Mouse (Mus musculus) common myeloid progenitor, adult 5-6 weeks (primary cell): ENCODE results near the gene Bcl3. TPM values are rescaled to one million over a fixed set of nuclear protein-coding genes. Genes with fewer than 3 reads are reported as not detected.
A peak's percentile ranks its signal among the peaks of the same experiment; 100 is the strongest.

Source experiments
- ATAC-seq: replicated peaks from 2 replicates; pipeline ENCODE4 v1.8.0; 2016; ENCODE audit warnings: low read depth, mild to moderate bottlenecking, moderate TSS enrichment, inconsistent platforms; ENCODE audit not compliant: poor library complexity, severe bottlenecking
- total RNA-seq: library from RNA; stranded (forward); fragments of 200-1000, 187-1606 nt; gene quantifications from 2 replicates; pipeline ENCODE4 v1.2.3, GENCODE M21; 2017

Bcl3 gene
- total RNA-seq, 1 experiment from 2014 or later: 1.6 TPM

- no peak for ATAC-seq
These were observed 45.4 kb downstream of the Bcl3 start for GRCm38 (mm10) chr7:19777049-19777723.

DNA sequence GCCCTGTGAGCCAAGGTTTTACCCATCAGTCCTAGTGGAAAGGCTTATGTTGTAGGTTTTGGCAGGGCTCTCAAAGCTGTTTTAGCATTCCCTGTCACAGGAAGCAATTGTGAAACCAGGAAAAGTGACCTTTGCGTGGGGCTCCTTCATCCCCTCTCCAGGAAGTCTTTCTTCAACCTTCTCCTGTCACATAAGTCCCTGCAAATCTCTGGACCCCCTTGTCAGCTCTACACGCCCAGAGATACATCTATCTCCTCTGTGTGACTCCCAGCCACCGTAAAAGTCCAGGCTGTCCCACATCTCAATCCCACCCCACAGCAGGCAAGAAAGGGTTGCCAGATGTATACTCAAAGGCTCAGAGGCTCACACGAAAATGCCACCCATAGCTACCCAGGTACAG is 50.9 kb downstream of the Bcl3 start:
- no peak for ATAC-seq

DNA sequence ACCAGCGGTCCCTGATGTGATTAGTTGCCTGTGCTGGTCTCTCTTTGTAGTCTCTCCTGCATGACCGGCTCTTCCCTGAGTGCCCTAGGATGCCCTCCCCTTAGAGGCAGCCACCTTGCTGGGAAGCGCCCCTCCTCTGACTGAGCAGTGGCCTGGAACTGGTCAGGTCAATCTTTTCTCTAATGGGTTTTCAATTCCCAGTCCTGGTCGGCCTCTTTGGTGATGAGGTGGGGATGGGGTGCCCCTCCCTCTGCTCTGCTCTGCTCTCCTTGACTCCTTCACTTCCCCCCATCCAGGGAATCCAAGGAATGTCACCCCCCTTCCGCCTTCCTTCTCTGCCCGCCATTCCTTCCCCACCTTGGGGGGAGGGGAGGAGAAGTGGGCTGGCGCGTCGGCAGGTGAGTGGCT is 51.6 kb downstream of the Bcl3 start, which contains the start of gene Bcam:
Gene Bcam, minus strand, starts transcription at position 33 of the 408 bp plus-strand sequence.
- no peak for ATAC-seq

DNA sequence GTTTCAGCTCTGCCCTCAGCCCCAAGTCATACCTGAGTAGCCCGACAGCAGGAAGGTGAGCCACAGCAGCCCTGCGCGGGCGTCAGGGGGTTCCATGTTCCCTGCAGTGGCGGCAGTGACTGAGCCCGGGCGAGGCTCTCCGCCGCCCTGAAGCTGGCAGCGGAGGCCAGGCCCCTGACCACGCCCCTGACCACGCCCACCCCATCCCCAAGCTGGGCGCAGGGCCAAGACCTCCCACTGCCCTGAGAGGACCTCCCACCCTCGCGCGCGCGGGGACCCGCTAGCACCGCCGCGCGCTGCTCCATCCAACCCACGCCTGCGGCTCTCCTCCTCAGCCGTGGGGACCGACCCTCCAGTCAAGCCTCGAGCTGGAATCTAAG is 52.2 kb downstream of the Bcl3 start:
- ATAC-seq: peak; percentile 66

- ATAC-seq: peak; percentile 15
These were observed 52.9 kb downstream of the Bcl3 start for GRCm38 (mm10) chr7:19769434-19770374.

DNA sequence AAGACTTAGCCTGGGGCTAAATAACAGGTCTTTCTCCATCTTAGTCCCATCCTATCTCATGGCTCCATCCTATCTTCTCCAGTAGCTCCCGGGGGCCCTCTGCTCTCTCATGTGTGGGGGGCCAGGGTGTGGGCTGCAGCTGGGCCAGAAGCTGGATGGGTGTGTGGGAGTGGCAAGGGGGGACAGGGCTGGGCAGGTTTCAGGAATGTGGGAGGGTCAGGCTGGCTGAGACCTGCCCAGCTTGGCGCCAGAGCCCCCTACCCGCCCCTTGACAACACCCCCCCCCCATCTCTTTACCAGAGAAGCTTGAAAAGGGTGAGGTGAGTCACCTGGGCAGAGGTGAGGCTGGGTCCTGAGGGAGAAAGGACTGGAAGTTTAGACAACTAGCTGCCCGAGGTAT is 53.6 kb downstream of the Bcl3 start:
- no peak for ATAC-seq

GRCm38 (mm10) chr7:19768251-19768650 is 54.3 kb downstream of the Bcl3 start:
- ATAC-seq: no peak

- ATAC-seq: no peak
These were observed 58.0 kb downstream of the Bcl3 start for GRCm38 (mm10) chr7:19764581-19764980.

- 0 out of 2 replicates have a peak, but pooled peaks have one; percentile 29 for ATAC-seq
These were observed 58.6 kb downstream of the Bcl3 start for GRCm38 (mm10) chr7:19763829-19764477.

DNA sequence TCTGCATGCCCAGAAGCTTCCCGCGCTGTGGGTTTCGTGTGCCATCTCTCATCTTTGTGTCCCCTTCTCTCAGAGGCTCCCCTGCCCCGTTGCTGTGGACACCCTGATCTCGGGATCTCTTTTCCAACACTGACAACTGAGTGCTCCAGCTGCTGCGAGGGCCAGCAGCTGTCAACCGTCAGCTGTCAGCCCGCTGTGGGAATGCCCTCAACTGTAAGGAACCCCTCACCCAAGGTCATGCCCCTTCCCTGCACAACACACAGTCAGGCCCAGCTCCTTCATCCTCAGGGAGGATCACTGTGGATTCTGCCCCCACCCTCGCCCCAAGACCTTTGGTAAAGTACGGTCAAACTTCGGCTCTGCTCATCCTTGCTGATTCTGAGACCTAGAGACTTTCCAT is 60.3 kb downstream of the Bcl3 start:
- no peak for ATAC-seq

- ATAC-seq: no peak
These were observed 62.5 kb downstream of the Bcl3 start for GRCm38 (mm10) chr7:19760021-19760420.

DNA sequence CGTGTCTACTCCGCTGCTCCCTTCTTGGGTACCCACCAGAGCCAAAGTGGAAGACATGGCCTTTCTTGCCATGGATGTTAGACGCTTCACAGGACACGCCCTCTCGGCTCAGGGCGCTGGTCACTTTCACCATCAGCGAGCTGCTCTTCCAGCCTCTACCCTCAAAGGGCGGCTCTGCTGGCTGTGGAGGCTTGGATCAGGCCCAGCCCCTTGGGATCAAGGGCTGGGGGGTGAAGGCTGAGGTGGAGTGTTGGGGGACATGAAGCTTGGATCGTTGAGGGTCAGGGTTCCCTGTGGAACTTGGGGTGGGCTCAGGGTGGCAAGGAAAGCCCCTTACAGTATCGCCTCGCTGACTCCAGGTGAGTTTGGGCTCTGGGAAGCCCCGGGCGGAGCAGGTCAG is 63.9 kb downstream of the Bcl3 start:
- ATAC-seq: no peak

Other genes starting within 250 kb of the Bcl3 start
- gene Zfp296, start 245.5 kb downstream of the Bcl3 start, total RNA-seq: 2.6 and 6.3 TPM in 2 replicates
- gene Gemin7, start 245.2 kb downstream of the Bcl3 start, total RNA-seq: 41.0 and 56.4 TPM in 2 replicates
- 27.3 and 33.4 TPM in 2 replicates for gene Clasrp, start 218.3 kb downstream of the Bcl3 start, total RNA-seq
- gene Relb, start 193.3 kb downstream of the Bcl3 start, total RNA-seq: 2.8 and 3.1 TPM in 2 replicates
- gene Clptm1, start 157.7 kb downstream of the Bcl3 start, total RNA-seq: 28.0 and 29.1 TPM in 2 replicates
- gene Apoc2, start 144.8 kb downstream of the Bcl3 start, total RNA-seq: not detected in 2 replicates
- not detected in 2 replicates for gene Gm44805, start 141.3 kb downstream of the Bcl3 start, total RNA-seq
- not detected in 2 replicates for gene Apoc4, start 141.3 kb downstream of the Bcl3 start, total RNA-seq
- gene Apoc1, start 130.1 kb downstream of the Bcl3 start, total RNA-seq: 7.3 TPM in 1 of 2 replicates, not detected in the other
- gene Apoe, start 123.6 kb downstream of the Bcl3 start, total RNA-seq: 659 and 679 TPM in 2 replicates
- 40.1 and 47.0 TPM in 2 replicates for gene Tomm40, start 107.3 kb downstream of the Bcl3 start, total RNA-seq
- 0.73 and 2.5 TPM in 2 replicates for gene Nectin2, start 72.3 kb downstream of the Bcl3 start, total RNA-seq
- 0.32 TPM in 1 of 2 replicates, not detected in the other for gene Bcam, start 51.8 kb downstream of the Bcl3 start, total RNA-seq
- not detected in 2 replicates for gene Cblc, start 26.0 kb downstream of the Bcl3 start, total RNA-seq
- not detected in 2 replicates for gene Gm19345, start 29.2 kb upstream of the Bcl3 start, total RNA-seq
- gene Ceacam16, start 38.5 kb upstream of the Bcl3 start, total RNA-seq: not detected in 2 replicates
- gene Ceacam19, start 65.2 kb upstream of the Bcl3 start, total RNA-seq: not detected in 2 replicates
- 7.7 and 9.7 TPM in 2 replicates for gene Pvr, start 98.4 kb upstream of the Bcl3 start, total RNA-seq
- gene Igsf23, start 128.0 kb upstream of the Bcl3 start, total RNA-seq: 0.29 and 0.46 TPM in 2 replicates
- gene Ceacam20, start 142.6 kb upstream of the Bcl3 start, total RNA-seq: not detected in 2 replicates
- gene Nlrp9b, start 168.7 kb upstream of the Bcl3 start, total RNA-seq: not detected in 2 replicates